Mouse (Mus musculus): ENCODE measurements around the gene Rnf41.

DNA sequence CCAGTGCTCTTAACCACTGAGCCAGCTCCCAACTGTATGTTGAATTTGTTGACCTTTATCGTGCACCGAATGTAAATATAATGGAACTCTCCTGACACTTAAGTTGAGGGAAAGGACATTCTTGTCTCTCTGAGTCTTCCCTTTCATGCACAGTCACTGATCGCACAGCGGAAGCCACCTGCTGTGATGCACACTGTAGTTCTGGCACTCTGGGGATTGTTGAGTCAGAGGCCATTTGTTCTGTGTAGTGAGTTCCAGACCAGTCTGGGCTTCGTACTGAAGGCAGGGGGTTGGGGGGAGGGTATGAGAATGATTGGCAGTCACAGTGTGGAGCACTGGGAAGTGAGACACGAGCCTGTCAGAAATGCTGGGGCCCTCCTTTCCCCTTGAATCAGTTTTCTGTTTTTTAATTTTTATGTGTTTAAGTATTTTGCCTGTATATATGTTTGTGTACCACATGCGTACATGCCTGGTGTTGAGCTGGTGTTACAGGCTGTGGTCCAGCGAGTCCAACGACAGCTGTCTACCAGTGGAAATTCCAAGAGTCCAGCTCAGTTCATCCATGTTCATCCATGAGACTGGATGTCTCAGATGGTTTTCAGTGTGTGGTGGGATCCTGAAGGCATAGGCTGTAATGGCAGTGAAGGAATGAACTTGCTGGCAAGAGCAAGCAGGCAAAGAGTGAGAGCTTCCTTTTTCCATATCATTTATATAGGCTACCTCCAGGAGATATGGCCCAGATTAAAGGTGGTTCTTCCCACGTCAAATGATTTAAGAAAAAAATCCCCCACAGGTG, 30.1 kb downstream of the Rnf41 start:
- TF ChIP-seq CTCF (IDR thresholded peaks at IDR 0.05; ENCODE audit: extremely low read depth, insufficient read depth, insufficient read length, insufficient replicate concordance) (no peak), POLR2A (IDR thresholded peaks at IDR 0.05; ENCODE audit: low read depth, low read length) (no peak)

Data from spleen, adult 2 months (tissue).